Mouse (Mus musculus) liver, embryonic 13.5 days (tissue): Measurements from ENCODE around the gene Slc7a8. TPM values are rescaled to one million over a fixed set of nuclear protein-coding genes. Genes with fewer than 3 reads are reported as not detected.

Experiments
- ATAC-seq: fragments of 200-750 bp; cut with Nextera tagmentation; 2 replicates; pipeline ENCODE4 v1.8.0; 2017; ENCODE audit warnings: low read depth, mild to moderate bottlenecking, moderate number of reproducible peaks, moderate library complexity
- DNase-seq: peaks from one replicate; pipeline ENCODE4 v3.0.0; 2022
- H3K27ac ChIP-seq: fragments of 300-500 bp; sonication (generic); 2 replicates; pipeline ENCODE4 v1.5.1; 2015; ENCODE audit warnings: moderate library complexity, mild to moderate bottlenecking, inconsistent platforms
- H3K27me3 ChIP-seq: fragments of 300-500 bp; sonication (generic); 2 replicates; pipeline ENCODE4 v1.6.1; 2015; ENCODE audit warnings: mild to moderate bottlenecking, inconsistent platforms
- H3K36me3 ChIP-seq: fragments of 300-500 bp; sonication (generic); 2 replicates; pipeline ENCODE4 v1.6.1; 2015; ENCODE audit warnings: mild to moderate bottlenecking, inconsistent platforms
- H3K4me1 ChIP-seq: fragments of 300-500 bp; sonication (generic); replicated peaks from 2 replicates; pipeline ENCODE4 v1.6.1; 2015; ENCODE audit warnings: inconsistent platforms
- H3K4me2 ChIP-seq: fragments of 300-500 bp; sonication (generic); 2 replicates; pipeline ENCODE4 v1.6.1; 2015; ENCODE audit warnings: inconsistent platforms, mild to moderate bottlenecking, moderate library complexity
- H3K4me3 ChIP-seq: fragments of 300-500 bp; sonication (generic); replicated peaks from 2 replicates; pipeline ENCODE4 v1.5.1; 2015; ENCODE audit warnings: mild to moderate bottlenecking, inconsistent platforms
- H3K9ac ChIP-seq: fragments of 300-500 bp; sonication (generic); 2 replicates; pipeline ENCODE4 v1.6.1; 2015; ENCODE audit warnings: mild to moderate bottlenecking, inconsistent platforms
- H3K9me3 ChIP-seq: fragments of 300-500 bp; sonication (generic); replicated peaks from 2 replicates; pipeline ENCODE4 v1.6.1; 2016; ENCODE audit warnings: inconsistent platforms
- WGBS: fragments of 180-500 bp; shearing (Covaris S2); methylation state at CpG from one replicate; pipeline ENCODE4 v1.1.7; 2015; ENCODE audit not compliant: insufficient replicate concordance; 5-methylcytosine and 5-hydroxymethylcytosine counted together
- polyA plus RNA-seq: library from polyadenylated mRNA; unstranded; fragments of >200 nt; fragmentation: Nextera tagmentation; extraction: Ambion mirVana; gene quantifications from 2 replicates; pipeline ENCODE4 v1.2.1, GENCODE M21; 2015

Gene Slc7a8
- 2.1 and 3.6 TPM in 2 replicates for polyA plus RNA-seq

DNA sequence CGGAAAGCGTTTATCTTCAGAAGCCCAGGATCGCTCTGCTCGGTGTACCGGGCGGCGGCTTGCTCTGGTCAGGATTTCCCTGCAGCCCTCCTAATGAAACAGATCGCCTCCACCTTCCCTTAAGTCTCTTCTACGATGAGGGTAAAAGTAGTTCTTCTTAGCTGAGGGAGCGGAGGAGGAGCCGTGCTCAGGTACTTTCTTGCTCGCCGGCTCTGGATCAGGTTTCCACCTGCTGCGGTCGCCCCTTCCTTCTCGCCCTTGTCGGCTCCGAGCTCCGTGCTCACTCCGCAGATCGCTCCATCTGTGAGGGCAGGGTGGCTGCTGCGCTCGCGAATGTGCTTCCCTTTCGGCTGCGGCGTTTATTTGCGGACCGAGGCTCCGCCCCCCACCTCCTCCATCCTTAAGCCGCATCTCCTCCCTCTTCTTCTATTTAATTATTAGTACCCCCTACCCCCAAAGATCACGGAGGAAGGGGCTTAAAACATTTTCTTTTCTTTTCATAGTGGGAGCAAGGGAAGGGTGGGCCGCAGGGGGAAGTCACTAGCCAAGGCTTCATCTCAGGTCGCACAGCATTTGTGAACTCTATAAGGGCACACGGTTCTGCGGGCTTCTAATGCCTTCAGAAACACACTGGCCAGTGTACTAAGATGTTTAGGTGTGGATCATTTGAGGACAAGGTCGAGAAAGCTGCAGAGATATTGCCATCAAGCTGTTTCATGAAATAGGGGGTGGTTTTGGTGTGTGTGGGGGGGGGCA is at the start of gene Slc7a8:
TSS of gene Slc7a8 (minus strand) at position 337 of the 756 bp plus-strand sequence.
- Histone ChIP-seq H3K4me2 (peak within 1 kb of the TSS; percentile 73), H3K27ac (no peak within 1 kb of the TSS), H3K9ac (peak within 1 kb of the TSS; percentile 44; the same call in 1 of the 2 replicates), H3K9me3 (no peaks in the 10 kb centered on the region), H3K36me3 (no peaks in the 10 kb centered on the region), H3K4me3 (peak within 1 kb of the TSS; percentile 57), H3K4me1 (peaks cover 16% of the 10 kb centered on the region; the same call in 1 of the 2 replicates), H3K27me3 (peaks cover 54% of the 10 kb centered on the region)
- DNase-seq (peak; percentile 17), ATAC-seq (no peak)
- 2% methylated on average over 37 of the region's 37 CpGs for WGBS

DNA sequence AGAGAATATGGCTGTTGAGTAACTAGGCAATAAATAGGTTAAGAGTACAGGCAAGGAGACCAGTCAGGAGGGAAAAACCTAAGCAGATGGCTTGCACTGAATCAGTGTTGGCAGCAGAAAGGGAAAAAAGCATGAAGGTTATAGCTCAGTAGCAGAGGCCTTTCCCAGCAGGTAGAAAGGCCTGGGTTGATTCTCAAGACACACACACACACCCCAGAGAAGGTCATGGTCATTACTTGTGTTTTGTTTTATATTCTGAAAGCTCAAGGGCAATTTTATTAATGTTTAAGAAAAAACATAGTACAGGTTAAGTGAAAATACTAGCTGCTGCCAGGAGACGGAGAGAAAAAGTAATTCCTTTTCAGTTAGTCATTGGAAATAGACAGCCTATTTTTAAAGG is 42.0 kb upstream of the Slc7a8 start:
- ATAC-seq (no peak), DNase-seq (no peak)
- Histone ChIP-seq H3K36me3 (no peaks in the 10 kb centered on the region), H3K9me3 (no peaks in the 10 kb centered on the region), H3K27ac (no peak overlapping the region), H3K9ac (no peak overlapping the region), H3K4me1 (no peaks in the 10 kb centered on the region), H3K4me2 (no peak overlapping the region), H3K27me3 (no peaks in the 10 kb centered on the region), H3K4me3 (no peak overlapping the region)
- WGBS: 74% methylated on average over 1 of the region's 1 CpGs

DNA sequence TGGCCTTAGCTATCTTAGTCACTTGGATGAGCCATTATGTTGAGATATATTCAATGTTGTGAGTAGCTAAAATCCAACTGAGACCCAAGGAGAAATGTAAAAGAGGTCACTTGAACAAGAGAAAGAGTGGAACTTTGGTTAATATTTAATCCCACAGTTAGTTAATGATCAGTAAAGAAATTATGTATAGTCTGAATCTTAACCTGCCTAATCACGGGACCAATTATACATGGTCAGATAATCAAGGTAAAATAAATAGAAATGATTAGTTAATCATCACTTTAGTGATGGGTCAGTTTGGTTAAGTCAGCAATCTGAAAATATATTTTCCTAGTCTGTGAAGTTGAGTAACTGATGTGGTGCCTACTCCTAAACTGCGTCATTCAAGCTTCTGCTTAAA is 40.6 kb upstream of the Slc7a8 start:
- DNase-seq: no peak
- ATAC-seq: no peak
- WGBS: 70% methylated on average over 2 of the region's 2 CpGs

DNA sequence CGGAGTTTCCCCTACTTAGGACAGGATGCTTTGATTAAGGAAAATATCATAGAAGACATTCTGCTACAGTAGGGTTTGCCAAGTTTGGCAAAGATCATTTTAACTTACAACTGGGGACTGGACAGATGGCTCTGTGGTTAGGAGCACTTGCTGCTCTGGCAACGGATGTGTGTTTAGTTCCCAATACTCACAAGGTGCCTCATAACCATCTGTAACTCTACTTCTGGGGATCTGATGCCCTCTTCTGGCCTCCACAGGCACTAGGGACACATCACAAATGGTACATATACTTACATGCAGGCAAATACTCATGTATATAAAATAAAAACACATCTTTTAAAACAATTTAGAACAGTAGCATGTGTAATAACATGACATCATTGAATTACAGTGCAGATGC is 36.0 kb upstream of the Slc7a8 start:
- no peak overlapping the region for H3K27ac ChIP-seq
- no peak overlapping the region for H3K4me2 ChIP-seq
- peaks cover 4% of the 10 kb centered on the region; the same call in 1 of the 2 replicates for H3K4me1 ChIP-seq
- no peaks in the 10 kb centered on the region for H3K27me3 ChIP-seq
- WGBS: 32% methylated on average over 2 of the region's 2 CpGs
- no peaks in the 10 kb centered on the region for H3K9me3 ChIP-seq
- ATAC-seq: no peak
- no peak overlapping the region for H3K9ac ChIP-seq
- no peak for DNase-seq
- H3K4me3 ChIP-seq: no peak overlapping the region
- no peaks in the 10 kb centered on the region for H3K36me3 ChIP-seq

More for the DNA sequence above, 40.6 kb upstream of the Slc7a8 start:
- H3K9me3 ChIP-seq: no peaks in the 10 kb centered on the region
- H3K36me3 ChIP-seq: no peaks in the 10 kb centered on the region
- H3K27ac ChIP-seq: no peak overlapping the region
- H3K4me2 ChIP-seq: no peak overlapping the region
- no peak overlapping the region for H3K9ac ChIP-seq
- H3K27me3 ChIP-seq: no peaks in the 10 kb centered on the region
- H3K4me3 ChIP-seq: no peak overlapping the region
- H3K4me1 ChIP-seq: no peaks in the 10 kb centered on the region

DNA sequence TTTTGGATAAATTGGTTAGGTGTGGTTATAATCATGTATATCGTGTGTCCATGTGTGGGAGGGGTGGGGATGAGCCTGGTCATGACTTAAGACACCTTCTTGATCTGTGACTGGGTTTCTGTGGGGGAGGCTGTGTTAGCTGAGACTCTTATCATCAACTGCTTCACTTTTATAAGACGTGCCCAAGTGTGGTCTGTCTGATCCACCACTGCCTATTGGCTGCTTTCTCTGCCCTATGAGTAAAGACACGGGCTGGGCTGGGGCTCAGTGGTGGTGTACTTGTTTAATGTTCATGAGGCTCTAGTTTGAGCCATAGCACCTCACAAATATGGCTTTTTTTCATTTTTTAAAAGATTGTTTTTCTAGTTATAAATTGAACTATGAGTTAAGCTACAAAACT is 34.0 kb upstream of the Slc7a8 start:
- no peaks in the 10 kb centered on the region for H3K36me3 ChIP-seq
- no peak overlapping the region for H3K27ac ChIP-seq
- H3K4me3 ChIP-seq: no peak overlapping the region
- peaks cover 4% of the 10 kb centered on the region; the same call in 1 of the 2 replicates for H3K4me1 ChIP-seq
- H3K9me3 ChIP-seq: no peaks in the 10 kb centered on the region
- 21% methylated on average over 3 of the region's 3 CpGs for WGBS
- H3K4me2 ChIP-seq: no peak overlapping the region
- no peak overlapping the region for H3K9ac ChIP-seq
- ATAC-seq (peak; percentile 77), DNase-seq (peak; percentile 27)
- H3K27me3 ChIP-seq: no peaks in the 10 kb centered on the region

DNA sequence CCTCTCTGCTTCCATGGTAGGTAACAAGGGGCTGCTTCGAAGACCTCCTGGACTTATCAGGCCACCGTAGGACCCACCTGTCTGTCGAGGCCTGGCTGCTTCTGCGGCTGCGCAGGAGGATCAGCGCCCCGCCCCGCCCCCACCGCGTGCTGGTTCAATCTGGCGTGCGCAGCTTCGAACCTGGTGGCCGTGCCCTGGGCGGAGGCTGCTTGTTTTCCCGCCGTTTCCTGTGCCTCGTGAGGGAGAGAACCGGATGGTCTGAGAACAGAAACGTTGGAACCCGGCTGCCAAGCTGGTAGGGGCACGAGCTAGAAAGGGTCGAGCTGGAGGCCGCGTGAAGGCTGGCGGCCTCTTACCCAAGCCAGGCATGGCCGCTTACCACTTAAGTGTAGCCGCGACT is 32.2 kb upstream of the Slc7a8 start, which contains the start of gene Rnf212b:
TSS of gene Rnf212b (plus strand) at position 151 of the 400 bp plus-strand sequence.
- 77% methylated on average over 29 of the region's 29 CpGs for WGBS
- Histone ChIP-seq H3K9me3 (no peaks in the 10 kb centered on the region), H3K27me3 (no peaks in the 10 kb centered on the region), H3K4me2 (no peak within 1 kb of the TSS), H3K36me3 (no peaks in the 10 kb centered on the region), H3K4me1 (peaks cover 12% of the 10 kb centered on the region), H3K4me3 (no peak within 1 kb of the TSS), H3K27ac (no peak within 1 kb of the TSS), H3K9ac (no peak within 1 kb of the TSS)
- DNase-seq (no peak), ATAC-seq (no peak)

DNA sequence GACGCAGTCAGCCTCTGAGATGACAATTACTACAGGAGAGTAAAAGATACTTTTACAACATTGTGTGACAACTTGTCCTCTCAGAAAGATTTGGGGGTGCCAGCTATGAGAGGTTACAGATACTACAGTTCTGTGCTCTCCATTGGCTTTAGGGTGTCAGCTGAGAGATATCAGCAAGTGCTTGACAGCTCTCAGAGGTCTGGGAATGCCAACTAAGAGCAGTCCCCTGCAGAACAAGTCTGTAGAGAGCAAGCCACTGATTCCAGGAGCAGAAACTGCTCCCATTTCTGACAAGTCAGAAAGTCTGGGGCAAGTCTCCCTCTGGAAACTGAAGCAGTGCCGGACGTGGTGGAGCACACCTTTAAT is 27.9 kb upstream of the Slc7a8 start:
- WGBS: 48% methylated on average over 3 of the region's 3 CpGs
- H3K27me3 ChIP-seq: no peaks in the 10 kb centered on the region
- H3K9ac ChIP-seq: no peak overlapping the region
- ATAC-seq: no peak
- H3K4me3 ChIP-seq: no peak overlapping the region
- no peak overlapping the region for H3K4me2 ChIP-seq
- no peak overlapping the region for H3K27ac ChIP-seq
- H3K4me1 ChIP-seq: peaks cover 10% of the 10 kb centered on the region
- no peaks in the 10 kb centered on the region for H3K36me3 ChIP-seq
- DNase-seq: no peak
- H3K9me3 ChIP-seq: no peaks in the 10 kb centered on the region

DNA sequence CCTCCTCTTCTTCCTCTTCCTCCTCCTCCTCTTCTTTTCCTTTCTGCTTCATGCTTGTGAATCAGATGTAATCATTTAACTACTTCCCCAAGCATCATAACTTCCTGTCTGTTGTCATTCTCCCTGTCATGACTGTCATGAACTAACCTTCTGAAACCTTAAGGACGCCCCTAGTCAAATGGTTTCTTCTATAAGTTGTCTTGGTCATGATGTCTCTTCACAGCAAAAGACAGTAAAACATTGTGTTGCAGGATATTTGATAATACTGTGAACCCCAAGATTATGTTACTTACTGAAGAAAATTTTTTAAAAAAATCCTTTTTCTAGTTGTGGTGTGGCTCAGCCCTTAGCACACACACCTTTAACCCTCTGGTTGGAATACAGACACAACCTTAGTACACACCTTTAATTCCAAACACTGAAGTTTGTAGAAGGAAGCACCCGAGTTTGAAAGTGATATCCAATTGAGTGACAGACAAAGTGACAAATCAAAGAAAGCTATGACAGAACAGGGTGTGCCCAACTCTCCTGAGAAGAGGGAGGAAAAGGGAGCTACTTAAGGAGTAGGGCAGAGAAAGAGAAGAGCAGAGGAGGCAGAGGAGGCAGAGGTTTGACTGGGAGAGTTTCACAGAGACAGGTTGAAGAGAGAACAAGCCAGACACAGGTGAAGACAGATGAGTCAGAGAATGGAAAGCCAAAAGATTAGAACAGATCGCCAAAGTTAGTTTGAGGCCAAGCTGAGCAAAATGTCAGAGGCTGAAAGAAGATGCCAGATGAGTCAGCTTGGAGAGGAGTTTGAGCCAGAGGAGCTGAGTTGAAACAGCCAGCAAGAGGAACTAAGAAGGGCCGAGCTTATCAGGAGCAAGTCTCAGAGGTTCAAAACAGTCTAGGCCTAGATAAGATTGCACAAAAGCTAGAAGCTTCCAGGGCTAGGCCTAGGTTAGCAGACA is 27.2 kb upstream of the Slc7a8 start:
- Histone ChIP-seq H3K9ac (no peak overlapping the region), H3K4me2 (no peak overlapping the region), H3K27me3 (no peaks in the 10 kb centered on the region), H3K4me1 (peaks cover 10% of the 10 kb centered on the region), H3K27ac (no peak overlapping the region), H3K4me3 (no peak overlapping the region), H3K9me3 (no peaks in the 10 kb centered on the region), H3K36me3 (no peaks in the 10 kb centered on the region)
- 20% methylated on average over 4 of the region's 4 CpGs for WGBS
- ATAC-seq: no peak
- no peak for DNase-seq

DNA sequence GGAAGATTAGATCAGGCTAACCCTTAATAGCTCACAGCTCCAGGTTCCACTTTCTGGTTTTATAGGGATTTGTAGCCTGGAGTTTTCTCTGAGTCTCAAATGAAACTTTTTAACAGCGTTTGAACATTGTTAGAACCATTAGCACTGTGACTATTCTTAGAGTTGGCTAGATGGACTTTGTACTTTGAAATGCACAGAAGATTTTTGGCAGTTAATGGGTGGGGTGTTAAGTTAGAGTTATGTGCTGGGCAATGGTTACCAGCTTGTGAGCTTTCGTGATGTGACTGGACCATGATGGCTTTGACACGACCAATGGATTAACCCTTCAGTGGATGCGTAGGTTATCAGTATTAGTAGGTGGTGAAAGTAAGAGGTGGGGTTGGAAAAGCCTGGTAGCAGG is 24.4 kb upstream of the Slc7a8 start:
- Histone ChIP-seq H3K27ac (no peak overlapping the region), H3K36me3 (no peaks in the 10 kb centered on the region), H3K9me3 (no peaks in the 10 kb centered on the region), H3K4me2 (no peak overlapping the region), H3K4me1 (peaks cover 10% of the 10 kb centered on the region), H3K9ac (no peak overlapping the region), H3K4me3 (no peak overlapping the region), H3K27me3 (no peaks in the 10 kb centered on the region)
- WGBS: 60% methylated on average over 4 of the region's 4 CpGs
- DNase-seq: no peak
- no peak for ATAC-seq

DNA sequence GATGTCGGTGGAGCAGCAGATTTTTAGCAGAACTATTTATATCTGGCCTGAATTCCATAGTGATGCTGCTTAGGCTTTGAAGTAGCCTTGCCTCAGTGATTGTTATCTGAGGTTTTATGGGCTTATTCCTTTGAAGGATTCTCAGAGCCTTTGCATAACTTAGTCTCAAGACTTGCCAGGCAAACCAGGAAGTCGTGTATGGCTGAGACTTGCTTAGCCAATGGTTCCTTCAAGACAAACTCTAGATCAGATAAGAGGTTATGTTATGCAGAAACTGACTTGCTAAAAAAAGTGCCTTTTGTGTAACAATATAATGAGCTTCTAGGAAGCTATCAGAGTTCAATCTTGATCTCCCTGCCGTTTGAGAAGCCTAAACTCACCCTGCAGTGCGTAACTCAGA is 20.7 kb upstream of the Slc7a8 start:
- Histone ChIP-seq H3K36me3 (no peaks in the 10 kb centered on the region), H3K4me1 (no peaks in the 10 kb centered on the region; the same call in 1 of the 2 replicates)
- 50% methylated on average over 4 of the region's 4 CpGs for WGBS

DNA sequence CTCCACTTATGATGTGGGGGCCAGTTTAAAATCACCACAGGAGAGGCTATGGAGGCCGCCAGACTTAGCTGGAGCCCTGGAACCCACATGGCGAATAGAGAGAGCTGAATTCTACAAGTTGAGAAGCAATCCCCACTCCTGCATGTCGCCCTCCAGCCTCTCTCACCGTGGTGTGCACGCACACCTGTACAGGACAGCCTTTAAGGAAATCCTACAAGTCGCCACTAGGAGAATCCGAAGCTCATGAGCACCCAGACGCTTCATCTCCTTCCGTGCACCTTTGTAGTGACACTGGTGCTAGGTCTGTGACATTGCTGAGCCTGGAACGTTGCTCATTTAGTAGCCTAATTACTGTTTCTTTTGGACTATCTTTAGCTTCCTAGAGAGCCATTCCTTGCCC is 17.9 kb upstream of the Slc7a8 start:
- Histone ChIP-seq H3K9me3 (no peaks in the 10 kb centered on the region), H3K27ac (no peak overlapping the region), H3K27me3 (no peaks in the 10 kb centered on the region), H3K9ac (no peak overlapping the region), H3K36me3 (no peaks in the 10 kb centered on the region), H3K4me2 (no peak overlapping the region), H3K4me3 (no peak overlapping the region), H3K4me1 (no peaks in the 10 kb centered on the region; the same call in 1 of the 2 replicates)
- ATAC-seq: peak; percentile 29; the same call in 1 of the 2 replicates
- DNase-seq: no peak
- 40% methylated on average over 10 of the region's 10 CpGs for WGBS

More for the DNA sequence above, 20.7 kb upstream of the Slc7a8 start:
- H3K27me3 ChIP-seq: no peaks in the 10 kb centered on the region
- H3K27ac ChIP-seq: no peak overlapping the region
- ATAC-seq (no peak), DNase-seq (no peak)
- H3K9ac ChIP-seq: no peak overlapping the region
- H3K4me3 ChIP-seq: no peak overlapping the region
- no peak overlapping the region for H3K4me2 ChIP-seq
- no peaks in the 10 kb centered on the region for H3K9me3 ChIP-seq
